Mouse (Mus musculus) CD8-positive naive resting alpha-beta T cell, adult 2 months (primary cell): ENCODE measurements around the gene Aim2.
"Not testable (repeated sequence)": the region's sequence is repeated elsewhere in the genome, so short reads cannot be mapped to it uniquely, and the experiment has no call there.

ENCODE experiments used
- DNase-seq, 2 experiments: peaks; one replicate each; pipeline ENCODE4 v3.0.0; 2022; ENCODE audit warnings: low read depth in 2 of 2, low spot score in 2 of 2

Aim2 gene

GRCm38 (mm10) chr1:173350372-173350957 is at the start of gene Aim2:
Gene Aim2, plus strand, starts transcription at chr1:173350879.
- DNase-seq, result no peak

DNA sequence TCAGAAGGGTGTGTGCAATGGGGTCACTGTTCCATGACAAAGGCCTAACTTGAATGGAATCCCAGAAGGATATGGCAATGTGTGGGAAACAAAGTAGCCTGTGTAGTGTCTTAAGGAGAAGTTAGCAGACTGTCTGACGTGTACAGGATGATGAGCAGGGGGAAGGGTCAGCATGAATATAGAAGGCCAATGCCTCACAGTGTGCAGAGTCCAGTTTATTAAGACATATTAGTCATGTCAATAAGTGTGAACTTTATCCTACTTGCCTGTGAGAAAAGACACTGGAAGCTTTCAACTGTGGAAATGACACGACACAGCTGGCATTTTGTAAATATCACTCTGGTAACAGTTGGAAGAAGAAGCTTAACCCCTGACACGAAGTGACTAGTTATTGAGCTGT is 47.9 kb upstream of the Aim2 start:
- DNase-seq, result not testable (repeated sequence)

DNA sequence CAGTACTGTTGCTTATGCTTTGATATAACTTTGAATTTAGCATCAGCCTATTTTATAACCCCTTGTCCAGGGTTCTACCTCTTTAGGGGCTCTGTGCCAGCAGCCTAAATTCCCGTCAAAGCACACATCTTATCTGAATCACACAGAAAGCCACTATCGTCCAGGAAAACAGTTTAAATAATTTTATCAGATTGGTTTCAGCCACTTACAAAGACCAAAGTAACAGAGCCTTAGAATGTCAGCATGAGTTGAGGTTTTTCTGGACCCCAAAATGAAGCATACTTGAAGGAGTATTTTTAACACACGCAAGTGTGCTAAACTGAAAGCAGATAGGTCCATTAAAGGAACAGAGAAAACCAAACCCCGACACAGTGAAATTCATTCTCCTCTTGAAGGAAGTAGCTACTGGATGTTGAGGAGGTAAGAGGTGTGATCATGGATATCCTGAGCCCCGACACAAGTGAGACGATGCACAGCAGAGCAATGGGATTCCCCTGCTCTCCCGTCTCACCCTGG is 37.1 kb upstream of the Aim2 start:
- DNase-seq, result not testable (repeated sequence)

- DNase-seq, result no peak
Observed at GRCm38 (mm10) chr1:173315725-173316124, 35.0 kb upstream of the Aim2 start.

- no peak for DNase-seq
Observed at GRCm38 (mm10) chr1:173317925-173318477, 32.7 kb upstream of the Aim2 start.

DNA sequence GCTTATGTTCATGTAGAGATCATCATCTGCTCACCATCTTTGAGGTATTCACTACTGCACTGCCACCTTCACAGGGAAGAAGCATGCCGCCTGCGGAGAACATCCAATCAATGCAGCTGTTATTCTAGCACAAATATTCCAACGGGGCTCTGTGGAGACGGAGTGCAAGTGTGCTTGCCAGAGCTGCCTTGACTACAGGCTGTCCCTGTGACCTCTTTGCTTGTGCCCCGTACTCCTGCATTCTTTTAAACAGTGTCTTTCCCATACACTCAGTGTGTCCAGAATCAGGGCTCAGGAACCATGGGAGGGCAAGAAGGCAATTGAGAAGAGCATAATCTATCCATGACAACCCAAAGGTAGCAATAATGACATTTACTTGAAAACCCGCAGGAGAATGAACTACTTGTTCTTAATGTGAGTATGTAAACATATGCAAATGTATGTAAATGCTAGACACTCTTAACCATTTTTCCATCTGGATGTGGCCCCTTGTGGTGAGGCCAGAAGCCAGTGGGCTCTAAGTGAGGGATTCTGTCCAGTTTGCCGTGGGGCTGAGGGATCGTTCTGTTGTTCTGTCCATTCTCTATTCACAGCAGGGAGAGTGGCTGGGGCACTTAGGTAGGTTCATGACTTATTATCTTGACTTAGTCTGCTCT is 29.0 kb upstream of the Aim2 start:
- no peak for DNase-seq

GRCm38 (mm10) chr1:173322249-173322627 is 28.4 kb upstream of the Aim2 start:
- DNase-seq, result no peak

DNA sequence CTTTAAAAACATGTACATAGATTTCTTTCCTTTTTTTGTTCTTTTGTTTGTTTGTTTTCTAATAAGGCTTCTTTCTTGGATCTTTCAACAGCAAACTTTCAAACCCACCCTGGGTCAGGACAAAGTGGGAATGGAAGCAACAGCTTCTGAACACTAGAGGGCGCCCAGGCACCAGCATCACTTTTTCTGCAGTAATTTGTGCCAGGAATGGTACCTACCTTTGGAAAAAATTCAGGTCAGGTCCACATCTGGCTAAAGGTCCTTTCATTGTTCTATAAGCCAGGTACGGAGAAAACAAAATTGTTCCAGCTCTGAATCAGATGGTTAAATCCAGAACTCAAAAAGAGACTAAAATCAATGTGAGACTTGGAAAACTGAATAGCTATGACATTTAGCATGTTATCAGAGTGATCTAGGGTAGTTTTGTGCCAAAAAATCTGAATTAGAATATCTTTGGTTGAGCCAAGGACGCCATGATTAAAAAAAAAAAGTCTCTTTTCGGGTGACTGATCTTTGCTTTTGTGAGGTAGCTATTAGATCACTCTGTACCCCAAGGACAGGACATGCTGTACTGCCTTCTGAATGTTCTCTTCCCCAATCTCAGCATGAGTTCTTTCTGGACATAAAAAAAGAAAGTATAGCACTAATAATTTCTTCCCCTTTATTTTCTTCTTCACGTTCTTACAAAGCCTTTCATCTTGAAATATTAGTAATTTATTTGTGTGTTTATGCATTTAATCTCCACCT is 26.7 kb upstream of the Aim2 start:
- peak in 1 of 2 experiments; percentile 17 for DNase-seq

- DNase-seq, result no peak
Observed at GRCm38 (mm10) chr1:173324961-173325360, 25.7 kb upstream of the Aim2 start.

GRCm38 (mm10) chr1:173325395-173325794 is 25.3 kb upstream of the Aim2 start:
- no peak for DNase-seq

DNA sequence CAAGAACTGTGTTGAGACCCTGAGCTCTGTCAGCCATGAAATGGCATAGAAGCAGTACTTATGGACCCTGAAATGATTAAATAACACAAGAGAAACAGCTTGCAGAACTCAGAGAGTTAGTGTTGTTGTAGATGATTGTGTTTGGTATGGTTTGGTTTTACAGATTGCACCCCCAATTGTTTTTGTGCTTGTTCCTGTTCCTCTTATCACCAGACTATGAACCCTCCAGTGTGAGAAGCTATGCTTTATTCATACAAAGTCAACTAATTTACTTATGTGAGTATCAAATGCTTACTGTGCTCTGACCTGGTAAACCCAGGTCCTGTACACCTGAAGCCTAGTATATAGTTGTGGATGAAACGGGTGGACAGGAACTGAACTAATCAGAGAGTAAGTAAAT is 24.1 kb upstream of the Aim2 start:
- DNase-seq, result no peak

- no peak for DNase-seq
Observed at GRCm38 (mm10) chr1:173328446-173328845, 22.2 kb upstream of the Aim2 start.

- DNase-seq, result no peak
Observed at GRCm38 (mm10) chr1:173329185-173329584, 21.5 kb upstream of the Aim2 start.

DNA sequence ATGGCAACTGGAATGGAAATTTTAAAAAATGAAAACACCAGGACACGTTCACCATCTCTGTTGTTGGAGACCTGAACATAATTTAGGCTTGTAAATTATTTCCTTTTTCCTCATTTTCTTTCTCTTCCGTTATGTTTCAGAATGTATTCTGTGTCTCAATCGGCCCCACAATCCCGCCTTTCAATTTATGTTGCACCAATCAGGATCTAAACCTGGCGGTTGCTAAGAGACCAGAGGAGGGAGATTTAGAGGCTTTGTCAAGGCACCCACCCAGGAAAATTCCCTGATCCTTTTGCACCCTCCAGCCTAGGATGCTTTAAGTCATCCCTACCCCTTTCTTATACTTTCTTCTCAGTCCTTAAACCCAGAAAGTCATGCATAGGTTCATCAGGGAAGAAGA is 20.9 kb upstream of the Aim2 start:
- DNase-seq, result no peak

GRCm38 (mm10) chr1:173332418-173332817 is 18.3 kb upstream of the Aim2 start:
- no peak for DNase-seq

- DNase-seq, result no peak
Observed at GRCm38 (mm10) chr1:173333312-173334253, 17.1 kb upstream of the Aim2 start, which contains the start of gene Ackr1. Gene Ackr1, minus strand, starts transcription at chr1:173333750.

DNA sequence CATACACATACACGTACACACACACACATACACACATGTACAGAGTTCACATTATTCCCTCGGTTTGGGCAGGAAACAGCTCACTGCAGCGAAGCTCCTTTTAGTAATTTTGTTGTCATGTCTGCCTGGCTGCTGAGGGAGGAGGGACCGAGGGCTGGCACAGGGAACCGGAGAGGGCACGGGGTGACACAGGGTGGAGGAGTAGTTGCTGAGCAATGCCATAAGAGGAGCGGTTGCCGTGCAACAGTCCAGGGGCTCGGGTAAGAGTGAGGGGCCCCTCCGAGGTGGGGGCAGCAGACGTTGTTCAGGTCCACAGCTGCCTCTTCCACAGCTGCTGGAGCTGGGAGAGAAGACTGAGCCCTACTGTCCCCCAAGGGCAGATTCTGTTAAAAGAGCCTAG is 14.8 kb upstream of the Aim2 start:
- no peak for DNase-seq

DNA sequence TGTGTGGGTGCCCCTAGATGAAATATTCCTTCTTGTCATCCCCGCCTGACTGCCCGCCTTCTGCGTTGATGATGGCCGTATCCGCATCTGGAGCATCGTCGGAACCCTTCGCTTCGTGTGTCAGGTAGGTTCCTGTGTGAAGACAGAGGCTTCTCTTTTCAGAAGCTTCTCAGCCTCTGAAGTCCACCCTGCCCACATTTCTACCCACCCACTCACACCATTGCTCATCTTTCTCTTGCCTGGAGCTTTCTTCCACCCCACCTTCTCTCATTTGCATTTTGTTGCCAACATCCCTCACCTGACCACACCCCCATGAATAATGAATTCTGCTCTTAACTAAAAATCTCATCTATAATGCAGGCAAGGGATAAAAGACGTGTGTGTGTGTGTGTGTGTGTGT is 13.7 kb upstream of the Aim2 start:
- no peak for DNase-seq

DNA sequence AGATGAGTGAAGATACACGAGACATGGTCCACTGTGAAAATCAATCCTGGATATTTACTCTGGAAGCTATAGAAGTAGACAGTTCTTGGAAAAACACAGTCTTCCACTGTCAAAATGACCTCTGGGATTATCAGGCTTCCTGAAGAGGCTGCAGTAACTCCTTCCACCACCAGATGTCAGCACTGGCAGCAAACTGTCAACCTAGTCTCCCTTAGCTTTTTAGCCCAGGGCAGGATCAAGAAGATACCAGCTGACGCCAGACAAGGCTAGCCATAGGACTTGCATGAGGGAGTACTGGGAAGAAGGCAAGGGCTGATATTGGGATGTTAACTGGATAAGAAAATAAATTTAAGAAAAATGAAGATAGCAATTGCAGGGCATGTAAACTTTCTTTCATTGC is 11.1 kb upstream of the Aim2 start:
- DNase-seq, result peak; percentile 11 to 29

- DNase-seq, result no peak
Observed at GRCm38 (mm10) chr1:173342425-173342824, 8.3 kb upstream of the Aim2 start.

DNA sequence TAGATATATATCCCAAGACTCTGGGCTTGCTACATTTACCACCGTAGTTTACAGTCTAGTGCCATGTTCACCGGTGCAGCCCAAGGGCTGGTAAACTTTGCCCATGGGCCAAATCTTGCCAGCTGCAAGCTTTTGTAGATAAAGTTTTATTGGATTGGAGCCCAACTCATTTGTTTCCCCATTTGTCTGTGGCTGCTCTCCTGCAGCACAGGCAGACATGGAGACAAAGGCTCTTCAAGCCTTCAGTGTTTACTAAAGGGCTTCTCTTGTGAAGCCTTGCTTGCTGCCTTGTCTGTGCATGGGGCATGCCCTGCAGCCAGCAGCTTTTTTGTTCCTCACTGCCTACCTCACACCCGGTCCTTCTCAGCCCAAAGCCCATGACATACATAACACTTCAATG is 6.7 kb upstream of the Aim2 start:
- no peak for DNase-seq
